Mouse (Mus musculus): ENCODE measurements at regions not wholly inside any gene's neighbourhood (a gene's known extent, or its start where the extent isn't known, plus 50 kb on each side); places are given as distances from the start of the nearest gene placed in this dataset.

- Histone ChIP-seq H3K4me1 (ENCODE audit: control insufficient read depth in 2 of 2, insufficient read depth in 2 of 2, low read length in 2 of 2, poor library complexity in 1 of 2) (no peaks in the 10 kb centered on the region), H3K9ac (ENCODE audit: insufficient read depth, low read depth, low read length, poor library complexity, severe bottlenecking) (no peak overlapping the region), H3K36me3 (ENCODE audit: control insufficient read depth, insufficient read depth, low read length, poor library complexity, severe bottlenecking) (no peaks in the 10 kb centered on the region), H3K4me3 (ENCODE audit: insufficient read depth in 1 of 2, low read depth in 1 of 2, low read length in 2 of 2, poor library complexity in 1 of 2, severe bottlenecking in 1 of 2) (no peak overlapping the region), H3K9me3 (ENCODE audit: control insufficient read depth, insufficient read depth, low read depth, low read length) (no peaks in the 10 kb centered on the region), H3K27ac (ENCODE audit: insufficient read depth, low read depth, low read length, poor library complexity, severe bottlenecking) (no peak overlapping the region)
- DNase-seq (ENCODE audit: low read depth, low spot score), result no peak
- in situ Hi-C loops (cut with MboI; ENCODE audit: low sequenced_read_pairs in 2 of 2, unreplicated experiment in 2 of 2), result no loop called here
- TF ChIP-seq HCFC1 (IDR thresholded peaks at IDR 0.05; ENCODE audit: borderline replicate concordance, insufficient read depth, low read length) (no peak), ZC3H11A (IDR thresholded peaks at IDR 0.05; ENCODE audit: borderline replicate concordance, low read depth, low read length) (no peak), MAFK (IDR thresholded peaks at IDR 0.05; ENCODE audit: insufficient read depth, low read depth, low read length) (no peak), ZNF384 (IDR thresholded peaks at IDR 0.05; ENCODE audit: low read depth, low read length) (no peak), CHD2 (IDR thresholded peaks at IDR 0.05; ENCODE audit: low read depth, low read length) (no peak)
These were observed 271.2 kb upstream of the Arrdc3 start for GRCm38 (mm10) chr13:80611937-80612336.

GRCm38 (mm10) chr13:80613167-80613883 lies 269.9 kb upstream of the Arrdc3 start:
- H3K9ac ChIP-seq (ENCODE audit: insufficient read depth, low read depth, low read length, poor library complexity, severe bottlenecking), result no peak overlapping the region
- no peaks in the 10 kb centered on the region for H3K36me3 ChIP-seq (ENCODE audit: control insufficient read depth, insufficient read depth, low read length, poor library complexity, severe bottlenecking)
- no peak for DNase-seq (ENCODE audit: low read depth, low spot score)
- no peak overlapping the region for H3K4me3 ChIP-seq (ENCODE audit: insufficient read depth in 1 of 2, low read depth in 1 of 2, low read length in 2 of 2, poor library complexity in 1 of 2, severe bottlenecking in 1 of 2)
- no peaks in the 10 kb centered on the region for H3K4me1 ChIP-seq (ENCODE audit: control insufficient read depth in 2 of 2, insufficient read depth in 2 of 2, low read length in 2 of 2, poor library complexity in 1 of 2)
- no peak overlapping the region for H3K27ac ChIP-seq (ENCODE audit: insufficient read depth, low read depth, low read length, poor library complexity, severe bottlenecking)
- no peaks in the 10 kb centered on the region for H3K9me3 ChIP-seq (ENCODE audit: control insufficient read depth, insufficient read depth, low read depth, low read length)
- TF ChIP-seq ZC3H11A (IDR thresholded peaks at IDR 0.05; ENCODE audit: borderline replicate concordance, low read depth, low read length), result no peak
- no peak for TF ChIP-seq HCFC1 (IDR thresholded peaks at IDR 0.05; ENCODE audit: borderline replicate concordance, insufficient read depth, low read length)
- in situ Hi-C loops (cut with MboI; ENCODE audit: low sequenced_read_pairs in 2 of 2, unreplicated experiment in 2 of 2), result no loop called here

- Histone ChIP-seq H3K4me1 (ENCODE audit: control insufficient read depth in 2 of 2, insufficient read depth in 2 of 2, low read length in 2 of 2, poor library complexity in 1 of 2) (no peaks in the 10 kb centered on the region), H3K36me3 (ENCODE audit: control insufficient read depth, insufficient read depth, low read length, poor library complexity, severe bottlenecking) (no peaks in the 10 kb centered on the region), H3K9ac (ENCODE audit: insufficient read depth, low read depth, low read length, poor library complexity, severe bottlenecking) (no peak overlapping the region), H3K4me3 (ENCODE audit: insufficient read depth in 1 of 2, low read depth in 1 of 2, low read length in 2 of 2, poor library complexity in 1 of 2, severe bottlenecking in 1 of 2) (no peak overlapping the region), H3K9me3 (ENCODE audit: control insufficient read depth, insufficient read depth, low read depth, low read length) (no peaks in the 10 kb centered on the region), H3K27ac (ENCODE audit: insufficient read depth, low read depth, low read length, poor library complexity, severe bottlenecking) (no peak overlapping the region)
- no peak for TF ChIP-seq MAFK (IDR thresholded peaks at IDR 0.05; ENCODE audit: insufficient read depth, low read depth, low read length)
- TF ChIP-seq ZC3H11A (IDR thresholded peaks at IDR 0.05; ENCODE audit: borderline replicate concordance, low read depth, low read length), result no peak
- no peak for TF ChIP-seq HCFC1 (IDR thresholded peaks at IDR 0.05; ENCODE audit: borderline replicate concordance, insufficient read depth, low read length)
- no peak for DNase-seq (ENCODE audit: low read depth, low spot score)
- in situ Hi-C loops (cut with MboI; ENCODE audit: low sequenced_read_pairs in 2 of 2, unreplicated experiment in 2 of 2), result no loop called here
These were observed 269.3 kb upstream of the Arrdc3 start for GRCm38 (mm10) chr13:80613884-80614247.

- Histone ChIP-seq H3K9ac (ENCODE audit: insufficient read depth, low read depth, low read length, poor library complexity, severe bottlenecking) (no peak overlapping the region), H3K27ac (ENCODE audit: insufficient read depth, low read depth, low read length, poor library complexity, severe bottlenecking) (no peak overlapping the region), H3K36me3 (ENCODE audit: control insufficient read depth, insufficient read depth, low read length, poor library complexity, severe bottlenecking) (no peaks in the 10 kb centered on the region), H3K4me1 (ENCODE audit: control insufficient read depth in 2 of 2, insufficient read depth in 2 of 2, low read length in 2 of 2, poor library complexity in 1 of 2) (no peaks in the 10 kb centered on the region), H3K9me3 (ENCODE audit: control insufficient read depth, insufficient read depth, low read depth, low read length) (no peaks in the 10 kb centered on the region), H3K4me3 (ENCODE audit: insufficient read depth in 1 of 2, low read depth in 1 of 2, low read length in 2 of 2, poor library complexity in 1 of 2, severe bottlenecking in 1 of 2) (no peak overlapping the region)
- no peak for DNase-seq (ENCODE audit: low read depth, low spot score)
- TF ChIP-seq MAFK (IDR thresholded peaks at IDR 0.05; ENCODE audit: insufficient read depth, low read depth, low read length) (no peak), HCFC1 (IDR thresholded peaks at IDR 0.05; ENCODE audit: borderline replicate concordance, insufficient read depth, low read length) (no peak), ZC3H11A (IDR thresholded peaks at IDR 0.05; ENCODE audit: borderline replicate concordance, low read depth, low read length) (no peak), ZNF384 (IDR thresholded peaks at IDR 0.05; ENCODE audit: low read depth, low read length) (no peak), CHD2 (IDR thresholded peaks at IDR 0.05; ENCODE audit: low read depth, low read length) (no peak)
- in situ Hi-C loops (cut with MboI; ENCODE audit: low sequenced_read_pairs in 2 of 2, unreplicated experiment in 2 of 2), result no loop called here
These were observed 268.2 kb upstream of the Arrdc3 start for GRCm38 (mm10) chr13:80614971-80615370.

GRCm38 (mm10) chr13:80623005-80623404 lies 260.2 kb upstream of the Arrdc3 start:
- no peak overlapping the region for H3K27ac ChIP-seq (ENCODE audit: insufficient read depth, low read depth, low read length, poor library complexity, severe bottlenecking)
- no peaks in the 10 kb centered on the region for H3K4me1 ChIP-seq (ENCODE audit: control insufficient read depth in 2 of 2, insufficient read depth in 2 of 2, low read length in 2 of 2, poor library complexity in 1 of 2)
- H3K36me3 ChIP-seq (ENCODE audit: control insufficient read depth, insufficient read depth, low read length, poor library complexity, severe bottlenecking), result no peaks in the 10 kb centered on the region
- in situ Hi-C loops (cut with MboI; ENCODE audit: low sequenced_read_pairs in 2 of 2, unreplicated experiment in 2 of 2), result no loop called here
- DNase-seq (ENCODE audit: low read depth, low spot score), result no peak
- H3K4me3 ChIP-seq (ENCODE audit: insufficient read depth in 1 of 2, low read depth in 1 of 2, low read length in 2 of 2, poor library complexity in 1 of 2, severe bottlenecking in 1 of 2), result no peak overlapping the region
- no peaks in the 10 kb centered on the region for H3K9me3 ChIP-seq (ENCODE audit: control insufficient read depth, insufficient read depth, low read depth, low read length)
- H3K9ac ChIP-seq (ENCODE audit: insufficient read depth, low read depth, low read length, poor library complexity, severe bottlenecking), result no peak overlapping the region
- no peak for TF ChIP-seq ZC3H11A (IDR thresholded peaks at IDR 0.05; ENCODE audit: borderline replicate concordance, low read depth, low read length)
- no peak for TF ChIP-seq HCFC1 (IDR thresholded peaks at IDR 0.05; ENCODE audit: borderline replicate concordance, insufficient read depth, low read length)
- no peak for TF ChIP-seq ZNF384 (IDR thresholded peaks at IDR 0.05; ENCODE audit: low read depth, low read length)
- no peak for TF ChIP-seq MAFK (IDR thresholded peaks at IDR 0.05; ENCODE audit: insufficient read depth, low read depth, low read length)
- TF ChIP-seq CHD2 (IDR thresholded peaks at IDR 0.05; ENCODE audit: low read depth, low read length), result no peak

Measured in ES-E14 (cell line).